Mouse (Mus musculus): ENCODE data around the gene Ifih1.

Ifih1 gene

DNA sequence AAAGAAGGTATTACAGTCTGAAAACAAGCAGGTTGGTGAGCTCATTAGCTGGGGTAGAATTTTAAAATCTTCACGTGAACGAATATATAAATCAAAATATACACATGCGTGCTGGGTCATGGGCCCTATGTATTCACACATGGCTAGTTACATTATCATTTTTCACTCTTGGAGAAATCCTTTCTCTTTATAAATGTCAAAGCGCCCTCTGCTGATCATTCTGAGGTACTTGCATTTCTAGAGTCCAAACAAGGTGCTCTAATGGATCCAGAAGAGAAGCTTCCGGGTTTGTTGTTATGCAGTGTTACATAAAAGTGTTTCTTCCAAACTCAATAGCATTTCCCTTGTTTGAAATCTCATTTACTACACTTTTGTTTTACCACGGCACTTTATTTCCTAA, 15.6 kb downstream of the Ifih1 start:
- DNase-seq, result no peak

GRCm38 (mm10) chr2:62628356-62628755, 17.7 kb downstream of the Ifih1 start:
- DNase-seq, result no peak

GRCm38 (mm10) chr2:62627728-62628127, 18.3 kb downstream of the Ifih1 start:
- no peak for DNase-seq

GRCm38 (mm10) chr2:62623024-62623441, 23.0 kb downstream of the Ifih1 start:
- no peak for DNase-seq

- no peak for DNase-seq
These were observed 26.4 kb downstream of the Ifih1 start for GRCm38 (mm10) chr2:62619679-62620078.

GRCm38 (mm10) chr2:62618934-62619341, 27.1 kb downstream of the Ifih1 start:
- no peak for DNase-seq

- no peak for DNase-seq
These were observed 32.9 kb downstream of the Ifih1 start for GRCm38 (mm10) chr2:62613133-62613532.

DNA sequence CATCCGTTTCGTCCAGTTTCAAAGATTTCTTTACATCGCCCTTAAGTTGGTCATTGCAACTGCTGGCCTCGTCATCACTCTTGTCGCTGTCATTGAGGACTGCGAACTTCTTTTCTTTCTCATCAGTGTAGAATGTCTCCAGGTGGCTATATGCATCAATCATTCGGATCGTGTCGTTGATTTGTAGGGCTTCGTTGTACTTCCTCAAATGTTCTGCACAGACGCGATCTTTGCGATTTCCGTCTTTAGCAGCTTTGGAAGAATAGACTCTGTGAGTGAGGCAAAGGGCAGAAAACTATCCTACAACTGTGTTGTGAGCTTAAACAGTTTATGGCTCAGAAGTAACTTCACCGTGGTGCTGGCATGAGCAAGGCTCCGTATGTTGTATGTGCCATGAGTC, 39.9 kb downstream of the Ifih1 start:
- DNase-seq, result no peak

DNA sequence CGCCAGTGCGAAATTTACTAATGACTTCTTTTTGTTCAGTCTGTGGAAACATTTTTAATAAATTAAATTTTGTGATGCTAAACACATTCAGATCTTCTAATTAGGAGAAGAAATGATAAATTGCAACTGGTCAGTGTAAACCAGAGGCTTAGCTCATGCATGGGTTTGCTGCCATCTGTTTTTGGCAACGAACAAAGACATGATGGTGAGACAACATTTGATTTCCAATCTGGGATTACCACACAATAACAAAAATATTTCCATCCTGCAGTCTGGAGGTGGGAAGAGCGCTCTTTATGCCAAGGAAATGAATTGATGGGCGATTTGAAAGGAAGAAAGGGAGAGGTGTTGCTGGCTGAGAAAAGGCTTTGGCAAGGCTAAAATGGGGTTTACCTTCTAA, 42.5 kb downstream of the Ifih1 start:
- no peak for DNase-seq

GRCm38 (mm10) chr2:62596586-62596985, 49.5 kb downstream of the Ifih1 start:
- DNase-seq, result no peak

DNA sequence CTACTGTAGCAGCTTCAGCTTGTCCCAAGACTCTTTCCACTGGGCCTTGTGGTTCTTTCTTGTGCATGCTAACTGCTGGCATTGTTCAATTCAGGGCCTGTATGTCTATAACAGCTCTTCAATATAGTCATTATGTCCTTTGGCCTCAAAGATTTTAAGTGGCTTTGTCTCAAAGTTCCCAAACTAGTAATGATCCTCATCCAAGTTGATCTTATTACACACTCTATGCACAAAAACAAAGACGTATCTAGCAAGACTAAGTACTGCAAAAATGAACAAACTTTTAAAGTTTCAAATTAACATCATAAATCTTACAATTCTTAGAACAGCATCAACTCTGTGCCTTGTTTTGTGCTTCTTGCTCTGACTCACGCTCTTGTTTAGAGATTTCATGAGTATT, 51.6 kb downstream of the Ifih1 start:
- DNase-seq, result no peak

DNA sequence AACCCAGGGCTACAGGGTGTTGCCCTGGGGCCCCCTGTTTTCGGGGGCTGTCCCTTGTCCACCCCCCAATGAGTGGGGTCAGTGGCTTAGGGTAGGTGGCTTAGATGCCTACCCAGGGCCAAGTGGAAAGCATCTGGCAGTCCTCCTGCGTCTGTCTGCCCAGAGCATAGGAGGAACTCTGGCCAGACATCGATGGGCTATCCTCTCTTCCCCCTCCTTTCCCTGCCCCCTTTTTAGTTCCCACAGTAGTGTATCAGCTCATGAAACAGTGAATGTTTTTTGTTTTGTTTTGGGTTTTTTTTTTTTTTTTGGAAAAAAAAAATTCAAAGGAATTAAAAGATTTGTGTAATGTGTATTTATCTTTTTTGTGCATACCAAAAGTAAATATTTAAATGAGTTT, 54.5 kb downstream of the Ifih1 start:
- DNase-seq, result no peak

GRCm38 (mm10) chr2:62589333-62589732, 56.7 kb downstream of the Ifih1 start:
- no peak for DNase-seq

GRCm38 (mm10) chr2:62585769-62586168, 60.3 kb downstream of the Ifih1 start:
- no peak for DNase-seq

- DNase-seq, result no peak
These were observed 71.1 kb downstream of the Ifih1 start for GRCm38 (mm10) chr2:62574962-62575361.

GRCm38 (mm10) chr2:62574250-62574649, 71.8 kb downstream of the Ifih1 start:
- DNase-seq, result no peak

- DNase-seq, result no peak
These were observed 72.3 kb downstream of the Ifih1 start, which contains the start of gene Fap for GRCm38 (mm10) chr2:62573753-62574159. TSS of gene Fap (minus strand) at chr2:62574075.

DNA sequence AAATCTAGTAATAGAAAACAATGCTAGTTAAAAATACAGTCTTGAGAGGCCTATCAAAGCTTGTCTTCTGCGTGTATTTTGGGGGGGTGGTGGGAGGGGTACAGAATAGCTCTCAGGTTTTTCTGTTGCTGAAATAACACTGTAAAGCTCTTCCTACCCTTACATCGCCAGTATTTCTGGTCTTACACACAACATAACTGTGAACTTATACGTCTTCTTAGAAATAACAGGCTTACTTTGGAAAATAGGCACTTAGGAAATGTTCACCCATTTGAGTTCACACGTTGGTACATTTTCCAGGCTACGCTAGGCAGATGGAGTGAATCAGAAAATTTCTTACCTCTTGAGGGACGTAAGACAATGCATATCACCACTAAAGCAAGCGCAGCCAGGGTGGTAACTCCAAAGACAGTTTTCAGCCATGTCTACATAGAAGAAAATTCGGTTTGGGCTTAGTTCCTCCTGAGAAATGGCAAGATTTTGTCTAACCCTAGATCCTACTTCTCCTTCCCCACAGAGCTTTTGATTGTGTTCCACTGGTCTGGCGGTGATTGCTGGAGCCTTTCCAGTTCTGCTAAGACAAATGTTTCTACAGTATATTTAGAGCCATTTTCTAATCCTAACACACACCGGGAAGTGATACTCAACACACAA, 72.8 kb downstream of the Ifih1 start:
- DNase-seq, result no peak

- no peak for DNase-seq
These were observed 81.4 kb downstream of the Ifih1 start for GRCm38 (mm10) chr2:62564687-62565086.

GRCm38 (mm10) chr2:62562661-62563485, 83.2 kb downstream of the Ifih1 start:
- DNase-seq, result no peak

- DNase-seq, result no peak
These were observed 88.6 kb downstream of the Ifih1 start for GRCm38 (mm10) chr2:62557417-62557816.

- no peak for DNase-seq
These were observed 89.7 kb downstream of the Ifih1 start for GRCm38 (mm10) chr2:62556349-62556748.

DNA sequence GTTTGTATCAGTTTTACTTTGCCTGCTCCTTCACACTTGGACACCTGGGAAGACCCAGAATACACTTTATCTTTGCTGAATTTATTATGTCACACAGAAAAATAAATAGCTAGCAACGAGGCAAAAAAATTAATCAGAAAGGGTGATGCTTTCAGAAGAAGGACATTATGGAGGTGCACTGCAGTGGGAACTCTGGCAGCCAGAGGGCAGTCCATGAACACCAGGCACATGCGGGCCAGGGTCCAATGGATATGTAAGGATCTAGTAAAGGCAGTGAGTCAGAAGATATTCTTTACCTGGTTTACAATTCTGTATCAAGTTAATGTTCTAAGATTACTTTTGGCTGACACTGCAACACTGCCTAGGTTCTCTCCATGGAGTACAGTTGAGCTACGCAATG, 96.4 kb downstream of the Ifih1 start:
- DNase-seq, result no peak

- no peak for DNase-seq
These were observed 96.9 kb downstream of the Ifih1 start for GRCm38 (mm10) chr2:62549131-62549530.
